Mouse (Mus musculus): ENCODE data around the gene Xpnpep3. TPM values are rescaled to one million over a fixed set of nuclear protein-coding genes. Genes with fewer than 3 reads are reported as not detected.
"Not testable (repeated sequence)": the region's sequence is repeated elsewhere in the genome, so short reads cannot be mapped to it uniquely, and the experiment has no call there.

Xpnpep3 gene
- polyA plus RNA-seq, 1 experiment from 2014 or later, result 10.2 TPM

GRCm38 (mm10) chr15:81416763-81417310, 16.9 kb downstream of the Xpnpep3 start:
- DNase-seq (ENCODE audit: low spot score) (peak; percentile 82), ATAC-seq (replicated peaks; ENCODE audit: low FRiP score) (0 out of 2 replicates have a peak, but pooled peaks have one; percentile 39)
- not testable (repeated sequence) for H3K9me3 ChIP-seq (ENCODE audit: control insufficient read depth, low read length); H3K4me3 ChIP-seq (ENCODE audit: low read depth, low read length); H3K27ac ChIP-seq (ENCODE audit: low read depth, low read length); H3K27me3 ChIP-seq (ENCODE audit: control insufficient read depth, insufficient read depth, low read length); H3K36me3 ChIP-seq (ENCODE audit: control insufficient read depth, insufficient read depth, low read length); H3K4me1 ChIP-seq (replicated peaks; ENCODE audit: control insufficient read depth, insufficient read depth, low read length)
- WGBS, result 7% methylated on average over 22 of the region's 22 CpGs
- Histone ChIP-seq H3K4me2 (ENCODE audit: low read depth, low read length, severe bottlenecking) (peak overlapping the region; percentile 38; the same call in 1 of the 2 replicates), H3K9ac (ENCODE audit: low read length) (peak overlapping the region; percentile 43; the same call in 1 of the 2 replicates)

- no peak overlapping the region for H3K9ac ChIP-seq (ENCODE audit: low read length)
- 0 out of 2 replicates have a peak, but pooled peaks cover 2% of the 10 kb centered on the region for H3K4me1 ChIP-seq (replicated peaks; ENCODE audit: control insufficient read depth, insufficient read depth, low read length)
- ATAC-seq (replicated peaks; ENCODE audit: low FRiP score) (no peak), DNase-seq (ENCODE audit: low spot score) (no peak)
- H3K4me3 ChIP-seq (ENCODE audit: low read depth, low read length), result no peak overlapping the region
- no peak overlapping the region for H3K27ac ChIP-seq (ENCODE audit: low read depth, low read length)
- no peaks in the 10 kb centered on the region for H3K36me3 ChIP-seq (ENCODE audit: control insufficient read depth, insufficient read depth, low read length)
- H3K9me3 ChIP-seq (ENCODE audit: control insufficient read depth, low read length), result no peaks in the 10 kb centered on the region
- no peaks in the 10 kb centered on the region for H3K27me3 ChIP-seq (ENCODE audit: control insufficient read depth, insufficient read depth, low read length)
- 84% methylated on average over 4 of the region's 4 CpGs for WGBS
- no peak overlapping the region for H3K4me2 ChIP-seq (ENCODE audit: low read depth, low read length, severe bottlenecking)
Observed at GRCm38 (mm10) chr15:81418065-81418464, 18.1 kb downstream of the Xpnpep3 start.

DNA sequence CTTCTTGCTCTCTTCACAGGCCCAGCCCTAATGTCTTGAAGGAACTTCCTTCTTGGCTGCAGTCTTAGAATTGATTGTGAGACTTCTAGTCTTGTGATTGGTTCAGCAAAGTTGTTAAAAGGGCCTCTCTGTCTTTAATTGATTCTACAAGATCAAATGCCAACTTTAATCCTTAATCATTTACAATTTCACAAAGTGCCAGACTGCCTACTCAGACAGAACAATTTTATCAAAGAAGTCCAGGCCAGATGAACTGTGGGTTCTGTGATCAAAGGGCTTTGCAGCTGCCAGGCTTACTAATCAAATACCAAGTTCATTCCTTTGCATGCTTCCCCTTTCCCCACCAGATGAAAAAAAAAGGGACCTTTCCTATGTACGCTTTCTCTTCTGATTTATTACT, 21.5 kb downstream of the Xpnpep3 start:
- Histone ChIP-seq H3K4me1 (replicated peaks; ENCODE audit: control insufficient read depth, insufficient read depth, low read length) (0 out of 2 replicates have a peak, but pooled peaks cover 2% of the 10 kb centered on the region), H3K9ac (ENCODE audit: low read length) (no peak overlapping the region), H3K9me3 (ENCODE audit: control insufficient read depth, low read length) (no peaks in the 10 kb centered on the region), H3K4me2 (ENCODE audit: low read depth, low read length, severe bottlenecking) (no peak overlapping the region), H3K27me3 (ENCODE audit: control insufficient read depth, insufficient read depth, low read length) (no peaks in the 10 kb centered on the region), H3K36me3 (ENCODE audit: control insufficient read depth, insufficient read depth, low read length) (no peaks in the 10 kb centered on the region), H3K27ac (ENCODE audit: low read depth, low read length) (no peak overlapping the region), H3K4me3 (ENCODE audit: low read depth, low read length) (no peak overlapping the region)
- DNase-seq (ENCODE audit: low spot score) (no peak), ATAC-seq (replicated peaks; ENCODE audit: low FRiP score) (no peak)
- WGBS, result 71% methylated on average over 1 of the region's 1 CpGs

- H3K4me3 ChIP-seq (ENCODE audit: low read depth, low read length), result no peak overlapping the region
- WGBS, result 74% methylated on average over 7 of the region's 7 CpGs
- H3K27me3 ChIP-seq (ENCODE audit: control insufficient read depth, insufficient read depth, low read length), result no peaks in the 10 kb centered on the region
- DNase-seq (ENCODE audit: low spot score) (no peak), ATAC-seq (replicated peaks; ENCODE audit: low FRiP score) (no peak)
- H3K27ac ChIP-seq (ENCODE audit: low read depth, low read length), result no peak overlapping the region
- no peak overlapping the region; the same call in 1 of the 2 replicates for H3K9ac ChIP-seq (ENCODE audit: low read length)
- no peak overlapping the region for H3K4me2 ChIP-seq (ENCODE audit: low read depth, low read length, severe bottlenecking)
- no peaks in the 10 kb centered on the region for H3K4me1 ChIP-seq (replicated peaks; ENCODE audit: control insufficient read depth, insufficient read depth, low read length)
- no peaks in the 10 kb centered on the region for H3K36me3 ChIP-seq (ENCODE audit: control insufficient read depth, insufficient read depth, low read length)
- H3K9me3 ChIP-seq (ENCODE audit: control insufficient read depth, low read length), result no peaks in the 10 kb centered on the region
Observed at GRCm38 (mm10) chr15:81422156-81422681, 22.3 kb downstream of the Xpnpep3 start.

DNA sequence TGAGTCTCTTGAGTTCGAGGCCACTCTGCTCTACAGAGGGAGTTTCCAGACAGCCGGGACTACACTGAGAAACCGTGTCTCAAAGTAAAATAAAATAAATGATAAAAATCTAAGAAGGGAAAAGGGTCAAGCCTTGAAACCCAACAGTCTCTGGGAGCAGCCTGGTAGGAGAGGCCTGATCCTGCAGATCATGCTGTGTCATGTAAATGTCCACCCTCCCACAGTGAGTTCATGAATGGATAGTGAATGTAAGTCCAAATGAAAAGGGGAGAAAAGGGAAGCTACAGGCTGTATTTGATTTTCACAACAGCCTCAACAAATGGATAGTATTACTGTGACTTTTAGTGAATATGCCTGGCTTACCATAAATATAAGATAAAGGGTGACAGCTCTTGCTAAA, 25.4 kb downstream of the Xpnpep3 start:
- Histone ChIP-seq H3K4me3 (ENCODE audit: low read depth, low read length) (no peak overlapping the region), H3K27me3 (ENCODE audit: control insufficient read depth, insufficient read depth, low read length) (no peaks in the 10 kb centered on the region), H3K36me3 (ENCODE audit: control insufficient read depth, insufficient read depth, low read length) (no peaks in the 10 kb centered on the region), H3K9me3 (ENCODE audit: control insufficient read depth, low read length) (no peaks in the 10 kb centered on the region), H3K27ac (ENCODE audit: low read depth, low read length) (no peak overlapping the region), H3K4me2 (ENCODE audit: low read depth, low read length, severe bottlenecking) (no peak overlapping the region), H3K9ac (ENCODE audit: low read length) (no peak overlapping the region), H3K4me1 (replicated peaks; ENCODE audit: control insufficient read depth, insufficient read depth, low read length) (no peaks in the 10 kb centered on the region)
- ATAC-seq (replicated peaks; ENCODE audit: low FRiP score) (no peak), DNase-seq (ENCODE audit: low spot score) (no peak)
- 89% methylated on average over 3 of the region's 3 CpGs for WGBS

GRCm38 (mm10) chr15:81427947-81428346, 28.0 kb downstream of the Xpnpep3 start:
- Histone ChIP-seq H3K9ac (ENCODE audit: low read length) (no peak overlapping the region), H3K4me1 (replicated peaks; ENCODE audit: control insufficient read depth, insufficient read depth, low read length) (no peaks in the 10 kb centered on the region), H3K27ac (ENCODE audit: low read depth, low read length) (no peak overlapping the region), H3K9me3 (ENCODE audit: control insufficient read depth, low read length) (no peaks in the 10 kb centered on the region), H3K36me3 (ENCODE audit: control insufficient read depth, insufficient read depth, low read length) (no peaks in the 10 kb centered on the region; the same call in 1 of the 2 replicates), H3K27me3 (ENCODE audit: control insufficient read depth, insufficient read depth, low read length) (no peaks in the 10 kb centered on the region), H3K4me3 (ENCODE audit: low read depth, low read length) (no peak overlapping the region), H3K4me2 (ENCODE audit: low read depth, low read length, severe bottlenecking) (no peak overlapping the region)
- DNase-seq (ENCODE audit: low spot score), result no peak
- 92% methylated on average over 2 of the region's 2 CpGs for WGBS
- no peak for ATAC-seq (replicated peaks; ENCODE audit: low FRiP score)

DNA sequence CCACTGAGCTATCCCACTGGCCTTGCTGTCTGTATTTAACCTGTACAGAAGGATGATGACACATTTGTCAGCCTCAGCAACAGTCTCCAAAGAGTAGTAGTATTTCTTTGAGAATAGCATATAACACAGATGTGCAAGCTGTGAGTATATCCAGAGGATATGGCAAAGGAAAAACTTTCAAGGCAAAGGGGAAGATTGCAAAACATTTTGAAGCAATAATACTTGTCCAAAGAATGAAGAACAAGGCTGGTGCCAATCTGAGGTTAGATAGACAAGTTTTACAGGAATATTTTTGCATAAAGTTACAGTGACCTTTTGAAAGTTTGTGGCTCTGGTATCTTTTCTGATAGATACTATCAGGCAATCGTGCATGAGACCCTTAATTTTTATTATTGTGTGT, 31.3 kb downstream of the Xpnpep3 start:
- no peak for ATAC-seq (replicated peaks; ENCODE audit: low FRiP score)
- Histone ChIP-seq H3K9me3 (ENCODE audit: control insufficient read depth, low read length) (no peaks in the 10 kb centered on the region), H3K4me2 (ENCODE audit: low read depth, low read length, severe bottlenecking) (no peak overlapping the region), H3K4me3 (ENCODE audit: low read depth, low read length) (no peak overlapping the region), H3K36me3 (ENCODE audit: control insufficient read depth, insufficient read depth, low read length) (no peaks in the 10 kb centered on the region; the same call in 1 of the 2 replicates), H3K27me3 (ENCODE audit: control insufficient read depth, insufficient read depth, low read length) (no peaks in the 10 kb centered on the region), H3K9ac (ENCODE audit: low read length) (no peak overlapping the region), H3K4me1 (replicated peaks; ENCODE audit: control insufficient read depth, insufficient read depth, low read length) (no peaks in the 10 kb centered on the region), H3K27ac (ENCODE audit: low read depth, low read length) (no peak overlapping the region)
- no peak for DNase-seq (ENCODE audit: low spot score)
- WGBS, result 89% methylated on average over 1 of the region's 1 CpGs

- no peaks in the 10 kb centered on the region for H3K36me3 ChIP-seq (ENCODE audit: control insufficient read depth, insufficient read depth, low read length)
- no peak overlapping the region for H3K27ac ChIP-seq (ENCODE audit: low read depth, low read length)
- no peaks in the 10 kb centered on the region for H3K27me3 ChIP-seq (ENCODE audit: control insufficient read depth, insufficient read depth, low read length)
- no peaks in the 10 kb centered on the region for H3K9me3 ChIP-seq (ENCODE audit: control insufficient read depth, low read length)
- ATAC-seq (replicated peaks; ENCODE audit: low FRiP score), result no peak
- WGBS, result 92% methylated on average over 1 of the region's 1 CpGs
- H3K9ac ChIP-seq (ENCODE audit: low read length), result no peak overlapping the region
- H3K4me2 ChIP-seq (ENCODE audit: low read depth, low read length, severe bottlenecking), result no peak overlapping the region
- no peak overlapping the region for H3K4me3 ChIP-seq (ENCODE audit: low read depth, low read length)
- no peak for DNase-seq (ENCODE audit: low spot score)
- no peaks in the 10 kb centered on the region for H3K4me1 ChIP-seq (replicated peaks; ENCODE audit: control insufficient read depth, insufficient read depth, low read length)
Observed at GRCm38 (mm10) chr15:81438345-81438744, 38.4 kb downstream of the Xpnpep3 start.

- Histone ChIP-seq H3K36me3 (ENCODE audit: control insufficient read depth, insufficient read depth, low read length) (no peaks in the 10 kb centered on the region), H3K9ac (ENCODE audit: low read length) (no peak overlapping the region), H3K27me3 (ENCODE audit: control insufficient read depth, insufficient read depth, low read length) (no peaks in the 10 kb centered on the region), H3K4me1 (replicated peaks; ENCODE audit: control insufficient read depth, insufficient read depth, low read length) (no peaks in the 10 kb centered on the region), H3K27ac (ENCODE audit: low read depth, low read length) (no peak overlapping the region), H3K9me3 (ENCODE audit: control insufficient read depth, low read length) (no peaks in the 10 kb centered on the region), H3K4me2 (ENCODE audit: low read depth, low read length, severe bottlenecking) (no peak overlapping the region), H3K4me3 (ENCODE audit: low read depth, low read length) (no peak overlapping the region)
- DNase-seq (ENCODE audit: low spot score) (no peak), ATAC-seq (replicated peaks; ENCODE audit: low FRiP score) (no peak)
Observed at GRCm38 (mm10) chr15:81439236-81439635, 39.3 kb downstream of the Xpnpep3 start.

Data from forebrain, embryonic 11.5 days (tissue).